Mouse (Mus musculus) forebrain, embryonic 16.5 days (tissue): ENCODE results near the gene Themis3. TPM values are rescaled to one million over a fixed set of nuclear protein-coding genes. Genes with fewer than 3 reads are reported as not detected.
"Not testable (repeated sequence)": the region's sequence is repeated elsewhere in the genome, so short reads cannot be mapped to it uniquely, and the experiment has no call there.

Experiments
- ATAC-seq: fragments of 200-750 bp; cut with Nextera tagmentation; 2 replicates; pipeline ENCODE4 v1.8.0; 2017; ENCODE audit warnings: mild to moderate bottlenecking, moderate library complexity
- H3K27ac ChIP-seq: fragments of 300-500 bp; sonication (generic); 2 replicates; pipeline ENCODE4 v1.5.1; 2014; ENCODE audit warnings: low read length, control low read depth
- H3K27me3 ChIP-seq: fragments of 300-500 bp; sonication (generic); replicated peaks from 2 replicates; pipeline ENCODE4 v1.6.1; 2014; ENCODE audit warnings: low read length; ENCODE audit not compliant: control insufficient read depth, insufficient read depth
- H3K36me3 ChIP-seq: fragments of 300-500 bp; sonication (generic); 2 replicates; pipeline ENCODE4 v1.6.1; 2014; ENCODE audit not compliant: control insufficient read depth, insufficient read depth
- H3K4me1 ChIP-seq: fragments of 300-500 bp; sonication (generic); replicated peaks from 2 replicates; pipeline ENCODE4 v1.6.1; 2014; ENCODE audit warnings: low read length; ENCODE audit not compliant: control insufficient read depth, insufficient read depth
- H3K4me2 ChIP-seq: fragments of 300-500 bp; sonication (generic); 2 replicates; pipeline ENCODE4 v1.6.1; 2014; ENCODE audit warnings: mild to moderate bottlenecking, low read length, control low read depth
- H3K4me3 ChIP-seq: fragments of 300-500 bp; sonication (generic); replicated peaks from 2 replicates; pipeline ENCODE4 v1.5.1; 2014; ENCODE audit warnings: mild to moderate bottlenecking, low read length, control low read depth
- H3K9ac ChIP-seq: fragments of 300-500 bp; sonication (generic); replicated peaks from 2 replicates; pipeline ENCODE4 v1.6.1; 2014; ENCODE audit warnings: low read depth, low read length, control low read depth
- H3K9me3 ChIP-seq: fragments of 300-500 bp; sonication (generic); 2 replicates; pipeline ENCODE4 v1.6.1; 2016; ENCODE audit warnings: low read length; ENCODE audit not compliant: control insufficient read depth
- WGBS: fragments of 180-500 bp; shearing (Covaris S2); extraction: QIAGEN DNeasy Blood & Tissue Kit; methylation state at CpG from one replicate; pipeline ENCODE4 v1.1.7; 2014; 5-methylcytosine and 5-hydroxymethylcytosine counted together
- polyA plus RNA-seq: library from polyadenylated mRNA; unstranded; fragments of >200 nt; fragmentation: Nextera tagmentation; extraction: Ambion mirVana; gene quantifications from 2 replicates; pipeline ENCODE4 v1.2.1, GENCODE M21; 2015

The Themis3 gene
- polyA plus RNA-seq, 1 experiment from 2014 or later: not detected

- Histone ChIP-seq H3K9me3 (no peaks in the 10 kb centered on the region), H3K9ac (no peak overlapping the region), H3K4me1 (no peaks in the 10 kb centered on the region), H3K4me2 (no peak overlapping the region), H3K27me3 (no peaks in the 10 kb centered on the region), H3K4me3 (no peak overlapping the region), H3K36me3 (no peaks in the 10 kb centered on the region), H3K27ac (no peak overlapping the region)
- 75% methylated on average over 7 of the region's 7 CpGs for WGBS
- ATAC-seq: no peak
These were observed 30.2 kb downstream of the Themis3 start for GRCm38 (mm10) chr17:66564213-66564612.

DNA sequence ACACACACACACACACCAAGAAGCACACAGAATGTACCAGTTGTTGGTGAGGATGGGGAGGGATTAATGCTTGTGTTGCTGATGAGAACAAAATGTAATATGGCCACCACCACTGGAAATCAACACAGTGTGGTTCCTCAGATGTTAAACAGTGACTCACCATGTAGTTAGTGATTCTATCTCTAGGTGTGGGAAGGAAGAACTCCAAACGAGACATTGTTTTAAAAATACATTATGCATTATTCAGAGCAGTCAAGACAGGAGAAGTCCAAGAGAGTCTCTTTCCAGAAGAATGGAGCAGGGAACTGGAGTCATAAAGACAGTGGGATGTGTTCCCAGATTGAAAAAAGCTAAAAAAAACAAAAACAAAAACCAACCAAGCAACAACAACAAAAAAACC is 30.9 kb downstream of the Themis3 start:
- Histone ChIP-seq H3K9ac (no peak overlapping the region), H3K36me3 (no peaks in the 10 kb centered on the region), H3K27me3 (no peaks in the 10 kb centered on the region), H3K4me1 (no peaks in the 10 kb centered on the region), H3K4me2 (no peak overlapping the region), H3K27ac (no peak overlapping the region), H3K4me3 (no peak overlapping the region), H3K9me3 (no peaks in the 10 kb centered on the region)
- 70% methylated on average over 1 of the region's 1 CpGs for WGBS
- ATAC-seq: no peak

- Histone ChIP-seq H3K9me3 (no peaks in the 10 kb centered on the region), H3K4me3 (no peak overlapping the region), H3K9ac (no peak overlapping the region), H3K4me2 (no peak overlapping the region), H3K27ac (no peak overlapping the region), H3K36me3 (no peaks in the 10 kb centered on the region), H3K4me1 (no peaks in the 10 kb centered on the region), H3K27me3 (no peaks in the 10 kb centered on the region)
- WGBS: 89% methylated on average over 2 of the region's 2 CpGs
- ATAC-seq: no peak
These were observed 33.0 kb downstream of the Themis3 start for GRCm38 (mm10) chr17:66561380-66561779.

GRCm38 (mm10) chr17:66558404-66559317 is 35.8 kb downstream of the Themis3 start:
- Histone ChIP-seq H3K4me2 (no peak overlapping the region), H3K4me1 (no peaks in the 10 kb centered on the region), H3K9ac (no peak overlapping the region), H3K4me3 (no peak overlapping the region), H3K27ac (no peak overlapping the region), H3K36me3 (no peaks in the 10 kb centered on the region), H3K27me3 (no peaks in the 10 kb centered on the region), H3K9me3 (no peaks in the 10 kb centered on the region)
- no peak for ATAC-seq
- 89% methylated on average over 17 of the region's 17 CpGs for WGBS

- Histone ChIP-seq H3K4me2 (no peak overlapping the region), H3K27me3 (no peaks in the 10 kb centered on the region), H3K36me3 (no peaks in the 10 kb centered on the region), H3K4me1 (no peaks in the 10 kb centered on the region), H3K4me3 (no peak overlapping the region), H3K9me3 (no peaks in the 10 kb centered on the region), H3K9ac (no peak overlapping the region), H3K27ac (no peak overlapping the region)
- ATAC-seq: no peak
- 67% methylated on average over 4 of the region's 4 CpGs for WGBS
These were observed 41.7 kb downstream of the Themis3 start for GRCm38 (mm10) chr17:66552690-66553089.

- ATAC-seq: no peak
- no peak overlapping the region for H3K9ac ChIP-seq
These were observed 43.9 kb downstream of the Themis3 start for GRCm38 (mm10) chr17:66550486-66550885.

GRCm38 (mm10) chr17:66532285-66532684 is 62.1 kb downstream of the Themis3 start:
- H3K27ac ChIP-seq: no peak overlapping the region
- H3K36me3 ChIP-seq: no peaks in the 10 kb centered on the region
- H3K4me1 ChIP-seq: no peaks in the 10 kb centered on the region
- ATAC-seq: no peak
- H3K27me3 ChIP-seq: no peaks in the 10 kb centered on the region
- no peak overlapping the region for H3K4me3 ChIP-seq
- H3K4me2 ChIP-seq: no peak overlapping the region
- 95% methylated on average over 1 of the region's 1 CpGs for WGBS
- H3K9me3 ChIP-seq: peaks cover 5% of the 10 kb centered on the region
- no peak overlapping the region for H3K9ac ChIP-seq

More at GRCm38 (mm10) chr17:66550486-66550885, 43.9 kb downstream of the Themis3 start:
- Histone ChIP-seq H3K4me3 (no peak overlapping the region), H3K4me2 (no peak overlapping the region), H3K27me3 (no peaks in the 10 kb centered on the region), H3K9me3 (no peaks in the 10 kb centered on the region), H3K27ac (no peak overlapping the region), H3K36me3 (no peaks in the 10 kb centered on the region), H3K4me1 (no peaks in the 10 kb centered on the region)
- WGBS: 89% methylated on average over 5 of the region's 5 CpGs

DNA sequence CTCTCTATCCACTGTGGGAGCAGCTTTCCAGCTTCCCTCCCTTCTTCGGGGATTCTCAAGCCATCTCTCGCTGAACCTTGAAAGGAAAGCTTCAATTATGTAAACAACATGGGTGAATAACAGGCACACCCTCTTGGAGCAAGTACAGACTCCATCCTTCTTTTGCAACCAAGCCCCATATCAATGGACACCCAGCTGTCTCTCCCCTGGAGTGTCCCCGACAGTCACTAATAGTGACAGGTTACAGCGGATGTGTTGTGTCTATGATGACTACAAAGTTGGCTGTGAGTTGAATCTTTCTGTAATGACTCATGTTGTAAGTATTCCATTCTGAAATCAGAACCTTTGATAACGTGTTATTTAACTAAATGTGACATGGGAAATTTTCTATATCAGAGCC is 71.0 kb downstream of the Themis3 start:
- Histone ChIP-seq H3K9ac (no peak overlapping the region), H3K4me1 (peaks cover 9% of the 10 kb centered on the region), H3K27ac (no peak overlapping the region), H3K36me3 (no peaks in the 10 kb centered on the region), H3K27me3 (no peaks in the 10 kb centered on the region), H3K4me2 (no peak overlapping the region), H3K4me3 (no peak overlapping the region), H3K9me3 (no peaks in the 10 kb centered on the region)
- no peak for ATAC-seq
- 77% methylated on average over 5 of the region's 5 CpGs for WGBS

GRCm38 (mm10) chr17:66522631-66523030 is 71.8 kb downstream of the Themis3 start:
- H3K36me3 ChIP-seq, H3K9ac ChIP-seq, H3K9me3 ChIP-seq, H3K27ac ChIP-seq, ATAC-seq, H3K27me3 ChIP-seq, H3K4me2 ChIP-seq, H3K4me3 ChIP-seq: not testable (repeated sequence)
- H3K4me1 ChIP-seq: peaks cover 13% of the 10 kb centered on the region
- 89% methylated on average over 1 of the region's 1 CpGs for WGBS
